17 mouse cellular contexts compared by ENCODE assay signal in genomic region chr12:109694046-109694445, GRCm38 (mm10).
"Had no signal": no experiment of that assay in that cellular context is flagged by ENCODE, and none has a peak within 500 bp of the region (broad histone marks: within the 10 kb centered on the region; RNA-seq: fewer than 3 reads in every experiment).

No protein-coding gene starts in this region.

- H3K4me3 ChIP-seq: limb, embryonic 12.5 days; limb, embryonic 15.5 days; megakaryocyte, embryonic 14.5 days; midbrain, embryonic 10.5 days; midbrain, embryonic 13.5 days had no signal

- H3K27ac ChIP-seq: limb, embryonic 12.5 days; limb, embryonic 15.5 days; liver, embryonic 14.5 days; midbrain, embryonic 10.5 days; midbrain, embryonic 13.5 days; stomach, postnatal 0 days had no signal

- H3K27me3 ChIP-seq: limb, embryonic 12.5 days; limb, embryonic 15.5 days; megakaryocyte, embryonic 14.5 days; midbrain, embryonic 13.5 days had no signal

- H3K4me2 ChIP-seq: limb, embryonic 12.5 days; limb, embryonic 15.5 days; liver, embryonic 11.5 days; lung, embryonic 14.5 days; midbrain, embryonic 13.5 days had no signal

- DNase-seq: kidney, postnatal 14 days; kidney, postnatal 4 days; left cerebral cortex, postnatal 4 days; liver, postnatal 0 days; lung, embryonic 14.5 days; thymus, adult 2 months; thymus, postnatal 14 days; thymus, postnatal 4 days had no signal

- ATAC-seq: liver, postnatal 0 days; midbrain, embryonic 13.5 days; midbrain, embryonic 16.5 days had no signal

- H3K9ac ChIP-seq: limb, embryonic 12.5 days; limb, embryonic 15.5 days; liver, embryonic 14.5 days; liver, postnatal 0 days; lung, embryonic 14.5 days; midbrain, embryonic 13.5 days had no signal

- H3K9me3 ChIP-seq: limb, embryonic 12.5 days; limb, embryonic 15.5 days; midbrain, embryonic 10.5 days; midbrain, embryonic 13.5 days had no signal

- H3K4me1 ChIP-seq: limb, embryonic 12.5 days; limb, embryonic 15.5 days; megakaryocyte, embryonic 14.5 days; midbrain, embryonic 10.5 days; midbrain, embryonic 13.5 days had no signal
